Mouse (Mus musculus): ENCODE data around the gene Ckap4. TPM values are rescaled to one million over a fixed set of nuclear protein-coding genes. Genes with fewer than 3 reads are reported as not detected.

Ckap4 gene
- polyA plus RNA-seq (2015; fragmentation: Nextera tagmentation; extraction: Ambion mirVana) = 55.9 and 57.2 TPM in 2 replicates

DNA sequence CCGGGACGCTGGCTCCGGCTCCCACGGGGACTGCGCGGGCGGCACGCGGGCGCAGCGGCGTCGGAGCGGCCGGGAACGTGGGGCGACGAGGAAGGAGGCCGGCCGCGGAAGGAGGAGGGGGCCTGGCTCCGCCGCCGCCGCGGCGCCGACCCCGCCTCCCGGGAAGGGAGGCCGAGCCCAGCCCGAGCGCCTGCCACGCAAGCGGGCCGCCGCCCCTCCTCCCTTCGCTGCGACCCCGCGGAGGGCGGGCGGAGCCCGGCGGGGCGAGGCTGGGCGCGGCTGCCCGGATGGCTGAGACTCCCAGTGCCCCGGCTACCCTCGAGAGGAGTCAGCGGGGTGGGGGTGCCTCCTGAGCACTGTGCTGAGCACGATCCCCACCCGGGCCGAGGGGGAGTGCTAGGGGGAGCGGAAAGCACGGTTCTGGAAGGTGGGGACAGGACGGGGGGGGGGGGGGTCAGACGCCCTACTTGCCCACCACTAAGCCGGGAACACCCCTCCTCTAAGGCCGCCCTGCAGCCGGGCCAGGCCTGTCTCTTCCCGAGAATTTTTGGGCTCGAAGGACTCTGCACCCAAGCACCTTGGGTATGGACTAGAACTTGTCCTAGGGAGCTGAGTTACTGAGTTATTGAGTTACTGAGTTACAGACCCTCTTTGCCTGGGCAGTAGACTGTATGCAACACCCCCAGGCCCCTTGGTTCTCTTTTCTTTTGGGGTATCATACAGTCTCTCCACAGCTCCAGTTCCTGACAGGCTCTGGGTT, at the start of gene Ckap4:
Gene Ckap4, minus strand, starts transcription at position 151 of the 760 bp plus-strand sequence.
- peaks cover 46% of the 10 kb centered on the region for H3K4me1 ChIP-seq
- 0 out of 2 replicates have a peak, but pooled peaks cover 4% of the 10 kb centered on the region for H3K36me3 ChIP-seq
- H3K9ac ChIP-seq (replicated peaks) = peak within 1 kb of the TSS; percentile 87
- H3K9me3 ChIP-seq (replicated peaks) = no peaks in the 10 kb centered on the region
- ATAC-seq (ENCODE audit: low FRiP score) = peak; percentile 90
- H3K4me2 ChIP-seq = peak within 1 kb of the TSS; percentile 77
- peak within 1 kb of the TSS; percentile 87 for H3K4me3 ChIP-seq (replicated peaks)
- H3K27ac ChIP-seq (replicated peaks) = peak within 1 kb of the TSS; percentile 85
- no peaks in the 10 kb centered on the region for H3K27me3 ChIP-seq (replicated peaks)
- WGBS = under 1% methylated on average over 40 of the region's 64 CpGs

DNA sequence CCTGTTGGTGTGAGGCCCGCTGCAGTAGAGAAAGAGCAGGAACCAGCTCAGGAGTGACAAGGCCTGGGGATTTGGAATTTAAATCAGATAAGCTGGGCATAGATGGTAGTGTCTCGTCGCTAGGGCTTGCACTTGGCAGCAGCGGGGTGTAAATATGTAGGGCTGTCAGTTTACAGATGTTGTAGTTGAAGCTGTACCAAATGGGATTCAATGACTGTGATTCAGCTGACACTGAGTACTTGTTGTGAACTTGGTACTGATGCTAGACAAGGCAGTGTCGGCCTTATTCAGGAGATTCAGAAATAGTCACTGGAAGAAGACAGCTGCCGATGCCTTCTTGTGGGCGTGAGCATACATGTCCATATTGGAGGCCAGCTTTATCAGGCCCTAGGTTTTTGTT, 48.4 kb upstream of the Ckap4 start:
- Histone ChIP-seq H3K4me3 (replicated peaks) (no peak overlapping the region), H3K4me1 (peaks cover 11% of the 10 kb centered on the region), H3K27me3 (replicated peaks) (no peaks in the 10 kb centered on the region), H3K27ac (replicated peaks) (peak overlapping the region; percentile 38), H3K9me3 (replicated peaks) (no peaks in the 10 kb centered on the region), H3K4me2 (no peak overlapping the region), H3K9ac (replicated peaks) (no peak overlapping the region), H3K36me3 (no peaks in the 10 kb centered on the region)
- ATAC-seq (ENCODE audit: low FRiP score) = no peak
- WGBS = 72% methylated on average over 7 of the region's 7 CpGs

DNA sequence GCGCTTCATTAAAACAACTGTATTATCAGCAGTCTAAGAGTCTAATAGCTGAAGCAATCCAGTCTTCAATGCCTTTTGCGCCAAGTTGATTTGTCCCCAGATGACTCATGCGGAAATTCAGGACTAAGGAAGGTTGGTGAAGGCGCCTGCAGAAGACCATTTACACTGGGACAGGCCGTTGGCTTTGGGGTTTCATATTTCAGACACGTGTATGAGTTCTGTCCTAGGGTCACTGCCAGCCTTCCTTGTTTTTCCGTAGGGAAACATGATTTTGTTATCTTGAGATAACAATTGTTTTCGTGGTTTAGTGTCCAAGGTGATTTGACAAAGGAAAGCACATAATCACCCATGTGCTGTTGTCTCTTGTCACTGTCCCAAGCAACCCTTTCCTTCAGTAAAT, 47.3 kb upstream of the Ckap4 start:
- no peak overlapping the region for H3K27ac ChIP-seq (replicated peaks)
- no peak overlapping the region for H3K9ac ChIP-seq (replicated peaks)
- H3K27me3 ChIP-seq (replicated peaks) = no peaks in the 10 kb centered on the region
- no peak for ATAC-seq (ENCODE audit: low FRiP score)
- 80% methylated on average over 8 of the region's 8 CpGs for WGBS
- peaks cover 11% of the 10 kb centered on the region for H3K4me1 ChIP-seq
- no peak overlapping the region for H3K4me2 ChIP-seq
- no peaks in the 10 kb centered on the region for H3K36me3 ChIP-seq
- H3K4me3 ChIP-seq (replicated peaks) = no peak overlapping the region
- no peaks in the 10 kb centered on the region for H3K9me3 ChIP-seq (replicated peaks)

DNA sequence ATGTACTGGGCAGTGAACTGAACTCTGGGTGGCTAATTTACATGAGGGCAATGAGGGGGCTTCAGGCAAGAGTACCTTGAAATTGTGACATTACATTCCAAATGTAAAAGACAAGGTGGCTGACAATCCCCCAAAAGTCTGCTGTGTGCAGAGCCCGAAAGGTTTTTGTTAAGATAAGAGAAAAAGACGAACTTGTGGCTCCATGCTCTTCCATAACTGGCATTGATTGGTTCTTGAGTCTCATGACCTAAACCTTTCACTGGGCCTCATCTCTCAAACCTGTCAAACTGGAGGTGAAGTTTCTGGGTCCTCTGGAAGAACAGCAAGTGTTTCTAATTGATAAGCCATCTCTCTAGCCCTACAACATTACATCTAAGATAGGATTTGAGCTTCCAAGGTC, 45.7 kb upstream of the Ckap4 start:
- WGBS = 90% methylated on average over 2 of the region's 2 CpGs
- Histone ChIP-seq H3K27ac (replicated peaks) (no peak overlapping the region), H3K4me2 (no peak overlapping the region), H3K36me3 (no peaks in the 10 kb centered on the region), H3K27me3 (replicated peaks) (peaks cover 6% of the 10 kb centered on the region; the same call in 1 of the 2 replicates), H3K9me3 (replicated peaks) (no peaks in the 10 kb centered on the region), H3K4me3 (replicated peaks) (no peak overlapping the region), H3K9ac (replicated peaks) (no peak overlapping the region), H3K4me1 (peaks cover 15% of the 10 kb centered on the region)
- no peak for ATAC-seq (ENCODE audit: low FRiP score)

DNA sequence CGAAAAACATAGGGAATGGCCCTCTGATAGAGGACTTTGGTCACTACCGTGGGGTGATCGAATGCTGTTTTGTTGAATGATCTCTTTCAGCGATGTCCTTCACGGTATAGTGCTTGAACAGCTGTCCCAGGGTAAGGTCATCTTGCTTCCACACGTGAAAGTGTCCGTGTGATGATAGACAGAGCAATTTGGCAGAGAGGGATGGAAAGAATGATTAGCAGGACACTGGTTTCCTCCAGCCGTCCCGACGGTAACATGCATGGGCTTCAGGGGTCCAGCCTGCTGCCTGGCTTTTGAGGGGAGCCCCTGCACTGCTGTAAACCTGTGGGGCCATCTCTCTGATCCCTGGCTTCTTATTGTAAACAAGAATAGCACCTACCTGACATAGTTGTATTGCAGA, 44.9 kb upstream of the Ckap4 start:
- WGBS = 84% methylated on average over 10 of the region's 10 CpGs
- Histone ChIP-seq H3K27ac (replicated peaks) (no peak overlapping the region), H3K9ac (replicated peaks) (no peak overlapping the region), H3K36me3 (no peaks in the 10 kb centered on the region), H3K4me1 (peaks cover 15% of the 10 kb centered on the region), H3K4me2 (peak overlapping the region; percentile 90), H3K27me3 (replicated peaks) (peaks cover 6% of the 10 kb centered on the region; the same call in 1 of the 2 replicates), H3K9me3 (replicated peaks) (no peaks in the 10 kb centered on the region), H3K4me3 (replicated peaks) (no peak overlapping the region)
- no peak for ATAC-seq (ENCODE audit: low FRiP score)

DNA sequence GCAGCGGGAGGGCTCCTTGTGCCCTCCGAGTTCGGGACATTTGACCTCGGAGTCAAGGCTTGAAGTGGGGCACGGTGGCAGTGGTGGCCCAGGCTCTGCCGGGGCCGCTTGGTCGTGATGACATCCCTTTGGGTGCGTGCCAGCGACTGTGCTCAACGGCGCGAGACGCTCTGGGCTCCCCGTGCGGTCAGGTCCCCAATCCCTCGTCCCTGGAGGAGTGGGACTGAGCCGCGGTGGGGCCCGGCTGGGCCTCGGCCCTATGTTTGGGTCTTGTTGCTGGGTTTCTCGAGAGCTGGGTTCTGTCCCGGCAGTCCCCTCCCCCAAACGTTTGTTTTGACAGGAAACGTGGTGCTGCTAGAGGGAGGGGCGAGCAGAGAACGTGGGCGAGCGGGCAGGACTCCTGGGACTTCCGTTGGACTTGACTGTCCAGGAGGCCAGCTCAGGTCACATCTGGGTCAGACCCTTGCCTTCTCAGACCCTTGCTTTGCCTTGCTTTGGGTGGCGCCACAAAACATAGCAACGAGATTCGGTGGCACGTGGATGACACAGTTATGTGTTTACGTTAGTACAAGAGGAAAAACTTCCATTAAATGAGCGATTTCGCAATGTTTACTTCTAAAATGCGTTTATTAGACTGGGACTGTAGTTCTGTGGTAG, 43.3 kb upstream of the Ckap4 start:
- peak overlapping the region; percentile 83 for H3K27ac ChIP-seq (replicated peaks)
- H3K4me2 ChIP-seq = peak overlapping the region; percentile 90
- peaks cover 6% of the 10 kb centered on the region; the same call in 1 of the 2 replicates for H3K27me3 ChIP-seq (replicated peaks)
- H3K4me3 ChIP-seq (replicated peaks) = peak overlapping the region; percentile 96
- no peaks in the 10 kb centered on the region for H3K36me3 ChIP-seq
- H3K9ac ChIP-seq (replicated peaks) = peak overlapping the region; percentile 75
- no peaks in the 10 kb centered on the region for H3K9me3 ChIP-seq (replicated peaks)
- peak; percentile 60 for ATAC-seq (ENCODE audit: low FRiP score)
- peaks cover 15% of the 10 kb centered on the region for H3K4me1 ChIP-seq
- 2% methylated on average over 38 of the region's 38 CpGs for WGBS

DNA sequence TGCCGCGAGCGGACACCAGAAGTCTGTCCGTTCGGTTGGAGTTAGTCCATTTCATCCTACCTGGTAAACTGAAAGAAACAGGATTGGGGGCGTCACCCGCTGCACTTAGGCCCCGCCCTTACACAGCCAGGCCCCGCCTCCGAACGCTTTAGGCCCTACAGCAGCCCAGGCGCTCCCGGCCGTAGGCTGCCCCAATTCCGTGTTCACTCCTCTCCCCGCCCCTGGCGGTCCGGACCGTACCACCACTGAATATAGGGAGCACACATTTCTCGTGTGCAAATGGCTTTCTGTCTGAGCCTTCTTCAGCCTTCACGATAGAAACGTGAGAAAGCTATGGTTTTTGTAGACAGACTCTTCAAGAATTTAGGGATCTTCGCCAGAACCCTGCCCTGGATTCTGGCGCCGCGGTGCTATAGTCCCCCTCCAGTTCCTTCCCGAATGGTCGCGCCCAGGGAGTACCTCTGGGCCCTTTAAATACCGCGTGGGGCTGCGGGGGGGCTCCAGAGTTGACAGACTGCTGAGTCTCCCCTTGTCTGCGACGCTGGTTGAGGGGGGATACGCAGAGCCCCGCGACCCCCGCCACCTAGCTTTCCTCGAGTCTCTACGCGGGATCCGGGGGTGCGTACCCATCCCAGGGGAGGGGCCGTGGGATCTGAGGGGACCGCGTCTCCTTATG, 42.7 kb upstream of the Ckap4 start, which contains the start of gene Tcp11l2:
Gene Tcp11l2, plus strand, starts transcription at position 232 of the 676 bp plus-strand sequence.
- Histone ChIP-seq H3K36me3 (no peaks in the 10 kb centered on the region), H3K4me1 (peaks cover 15% of the 10 kb centered on the region)
- peak; percentile 99 for ATAC-seq (ENCODE audit: low FRiP score)

DNA sequence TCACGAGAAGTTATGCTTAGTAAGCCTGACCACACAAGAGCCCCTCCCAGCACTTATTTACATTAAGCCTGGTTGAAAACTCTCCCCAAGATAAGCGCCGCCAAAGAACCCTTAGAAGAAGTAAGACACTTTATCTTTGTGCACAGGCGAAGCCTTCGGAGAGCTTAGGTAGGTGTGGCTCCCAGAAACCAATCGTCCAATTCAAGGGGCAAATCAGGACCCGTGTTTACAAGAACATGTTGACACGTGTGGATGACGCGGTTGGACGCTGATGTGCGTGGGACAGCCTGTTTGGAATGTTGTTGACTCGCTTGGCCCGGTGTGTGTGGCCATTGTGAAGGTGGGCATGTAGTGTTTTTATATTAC, 42.1 kb upstream of the Ckap4 start:
- ATAC-seq (ENCODE audit: low FRiP score) = peak; percentile 85
- under 1% methylated on average over 14 of the region's 14 CpGs for WGBS
- H3K27ac ChIP-seq (replicated peaks) = peak overlapping the region; percentile 83; the same call in 1 of the 2 replicates

More for the DNA sequence above, 42.7 kb upstream of the Ckap4 start, which contains the start of gene Tcp11l2:
- Histone ChIP-seq H3K4me3 (replicated peaks) (peak within 1 kb of the TSS; percentile 96), H3K27me3 (replicated peaks) (peaks cover 6% of the 10 kb centered on the region; the same call in 1 of the 2 replicates), H3K27ac (replicated peaks) (peak within 1 kb of the TSS; percentile 83), H3K9ac (replicated peaks) (peak within 1 kb of the TSS; percentile 75), H3K4me2 (peak within 1 kb of the TSS; percentile 90), H3K9me3 (replicated peaks) (no peaks in the 10 kb centered on the region)
- WGBS = under 1% methylated on average over 46 of the region's 46 CpGs

DNA sequence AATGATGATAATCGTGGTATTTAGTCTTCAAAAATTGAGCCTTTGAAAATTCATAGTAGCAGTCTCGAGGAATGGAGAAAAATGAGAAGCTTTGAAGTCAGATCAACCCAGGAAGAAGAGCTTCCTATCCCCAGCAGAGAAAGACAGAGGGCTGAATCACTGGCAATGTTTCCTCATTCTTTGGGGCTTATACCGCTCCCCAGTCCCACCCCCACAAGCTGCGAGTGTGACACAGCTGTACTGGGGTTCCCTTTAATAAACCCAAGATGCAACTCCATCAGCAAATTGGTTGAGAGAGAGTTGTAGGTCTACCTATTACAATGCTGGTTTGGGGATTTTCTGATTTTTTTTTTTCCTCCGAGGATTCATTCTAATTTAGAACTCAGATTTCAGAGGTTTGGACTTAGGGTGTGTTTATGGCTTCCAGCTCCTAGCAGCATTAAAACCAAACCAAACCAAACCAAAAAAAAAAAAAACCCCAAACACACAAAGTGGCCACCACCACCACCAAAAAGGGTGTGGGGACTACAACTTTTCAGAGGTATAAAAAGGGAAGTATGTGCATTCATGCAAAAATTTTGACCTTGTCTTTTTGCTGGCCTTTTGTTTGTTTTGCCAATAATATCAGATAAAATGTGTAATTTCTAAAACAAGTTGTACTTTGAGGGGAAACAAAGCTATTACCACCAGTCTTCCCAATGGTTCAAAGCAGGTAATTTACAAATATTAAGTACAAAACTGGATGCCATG, 40.0 kb upstream of the Ckap4 start:
- Histone ChIP-seq H3K4me2 (no peak overlapping the region), H3K9me3 (replicated peaks) (no peaks in the 10 kb centered on the region), H3K27ac (replicated peaks) (no peak overlapping the region), H3K4me1 (peaks cover 15% of the 10 kb centered on the region), H3K27me3 (replicated peaks) (peaks cover 6% of the 10 kb centered on the region; the same call in 1 of the 2 replicates), H3K36me3 (no peaks in the 10 kb centered on the region), H3K9ac (replicated peaks) (no peak overlapping the region), H3K4me3 (replicated peaks) (no peak overlapping the region)
- ATAC-seq (ENCODE audit: low FRiP score) = no peak
- 71% methylated on average over 5 of the region's 5 CpGs for WGBS

More for the DNA sequence above, 42.1 kb upstream of the Ckap4 start:
- peak overlapping the region; percentile 96 for H3K4me3 ChIP-seq (replicated peaks)
- H3K36me3 ChIP-seq = no peaks in the 10 kb centered on the region
- no peaks in the 10 kb centered on the region for H3K9me3 ChIP-seq (replicated peaks)
- H3K9ac ChIP-seq (replicated peaks) = 0 out of 2 replicates have a peak overlapping the region, but pooled peaks have one; percentile 27
- H3K4me1 ChIP-seq = peaks cover 15% of the 10 kb centered on the region
- peaks cover 6% of the 10 kb centered on the region; the same call in 1 of the 2 replicates for H3K27me3 ChIP-seq (replicated peaks)
- peak overlapping the region; percentile 90 for H3K4me2 ChIP-seq

DNA sequence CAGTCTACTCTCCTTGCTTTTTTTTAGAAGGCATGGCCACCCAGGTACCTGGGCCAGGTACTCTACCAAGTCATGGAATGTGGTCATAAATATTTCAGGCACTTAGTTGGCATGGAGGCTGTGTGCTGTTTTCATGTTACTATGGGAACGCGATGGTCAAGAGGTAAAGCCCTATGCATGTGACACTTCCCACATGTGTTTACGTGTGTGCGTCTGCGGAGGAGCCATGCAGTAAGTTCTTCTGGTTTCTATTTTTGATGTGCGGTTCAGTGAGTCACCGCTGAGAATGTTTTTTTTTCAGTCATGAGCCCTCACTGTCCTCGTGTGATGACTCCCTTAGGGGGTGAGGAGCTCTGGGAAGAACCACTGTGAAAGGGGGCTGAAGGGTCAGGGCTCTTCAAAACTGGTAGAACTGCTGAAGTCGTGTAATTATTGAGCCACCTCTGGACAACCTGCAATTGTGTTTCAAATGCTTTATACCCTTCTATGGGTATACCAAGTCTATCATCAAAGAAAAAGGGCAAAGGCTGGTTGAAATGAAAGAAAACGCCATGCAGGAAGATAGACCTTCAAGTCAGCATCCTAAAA, 37.3 kb upstream of the Ckap4 start:
- Histone ChIP-seq H3K9ac (replicated peaks) (no peak overlapping the region), H3K9me3 (replicated peaks) (no peaks in the 10 kb centered on the region), H3K4me1 (peaks cover 3% of the 10 kb centered on the region), H3K27ac (replicated peaks) (no peak overlapping the region), H3K4me2 (no peak overlapping the region), H3K36me3 (no peaks in the 10 kb centered on the region), H3K4me3 (replicated peaks) (no peak overlapping the region), H3K27me3 (replicated peaks) (peaks cover 6% of the 10 kb centered on the region; the same call in 1 of the 2 replicates)
- ATAC-seq (ENCODE audit: low FRiP score) = no peak
- 85% methylated on average over 10 of the region's 10 CpGs for WGBS

Measured in neural tube, embryonic 15.5 days (tissue).